Mouse (Mus musculus): ENCODE data around the gene Impdh2. TPM values are rescaled to one million over a fixed set of nuclear protein-coding genes. Genes with fewer than 3 reads are reported as not detected.

Impdh2 gene
- polyA plus RNA-seq (2012; rRNA removed), result 160 and 200 TPM in 2 replicates

- Histone ChIP-seq H3K27ac (ENCODE audit: control insufficient read depth, insufficient read depth, low read length) (no peak within 1 kb of the TSS), H3K4me1 (replicated peaks; ENCODE audit: control insufficient read depth, insufficient read depth, low read length) (peaks cover 6% of the 10 kb centered on the region), H3K36me3 (ENCODE audit: control insufficient read depth, insufficient read depth, low read length) (peaks cover 37% of the 10 kb centered on the region), H3K27me3 (ENCODE audit: control insufficient read depth, insufficient read depth, low read length) (no peaks in the 10 kb centered on the region), H3K4me3 (ENCODE audit: control insufficient read depth, insufficient read depth, low read length) (peak within 1 kb of the TSS; percentile 53)
- peak; percentile 92 for DNase-seq
- TF ChIP-seq POLR2A (IDR thresholded peaks at IDR 0.05; ENCODE audit: control insufficient read depth, extremely low read depth, insufficient read depth, low read length, poor library complexity), result peak; percentile 94
- TF ChIP-seq CTCF (IDR thresholded peaks at IDR 0.05; ENCODE audit: borderline replicate concordance, control insufficient read depth, extremely low read depth, insufficient read depth, low read length, poor library complexity), result peak; percentile 33; the same call in 1 of the 2 replicates
- under 1% methylated on average over 53 of the region's 53 CpGs for WGBS
Observed at GRCm38 (mm10) chr9:108560227-108560841, at the start of gene Impdh2. Gene Impdh2 (plus strand): TSS chr9:108560286.

- DNase-seq, result peak; percentile 96
- Histone ChIP-seq H3K36me3 (ENCODE audit: control insufficient read depth, insufficient read depth, low read length) (peaks cover 35% of the 10 kb centered on the region; the same call in 1 of the 2 replicates), H3K27me3 (ENCODE audit: control insufficient read depth, insufficient read depth, low read length) (no peaks in the 10 kb centered on the region), H3K4me3 (ENCODE audit: control insufficient read depth, insufficient read depth, low read length) (peak within 1 kb of the TSS; percentile 76), H3K27ac (ENCODE audit: control insufficient read depth, insufficient read depth, low read length) (peak within 1 kb of the TSS; percentile 75), H3K4me1 (replicated peaks; ENCODE audit: control insufficient read depth, insufficient read depth, low read length) (peaks cover 5% of the 10 kb centered on the region; the same call in 1 of the 2 replicates)
- 2% methylated on average over 55 of the region's 55 CpGs for WGBS
- TF ChIP-seq CTCF (IDR thresholded peaks at IDR 0.05; ENCODE audit: borderline replicate concordance, control insufficient read depth, extremely low read depth, insufficient read depth, low read length, poor library complexity), result peak; percentile 52; the same call in 1 of the 2 replicates
- peak; percentile 83 for TF ChIP-seq POLR2A (IDR thresholded peaks at IDR 0.05; ENCODE audit: control insufficient read depth, extremely low read depth, insufficient read depth, low read length, poor library complexity)
Observed at GRCm38 (mm10) chr9:108516380-108517251, 43.5 kb upstream of the Impdh2 start, which contains the start of gene Qrich1. Gene Qrich1 (plus strand): TSS chr9:108516806.

DNA sequence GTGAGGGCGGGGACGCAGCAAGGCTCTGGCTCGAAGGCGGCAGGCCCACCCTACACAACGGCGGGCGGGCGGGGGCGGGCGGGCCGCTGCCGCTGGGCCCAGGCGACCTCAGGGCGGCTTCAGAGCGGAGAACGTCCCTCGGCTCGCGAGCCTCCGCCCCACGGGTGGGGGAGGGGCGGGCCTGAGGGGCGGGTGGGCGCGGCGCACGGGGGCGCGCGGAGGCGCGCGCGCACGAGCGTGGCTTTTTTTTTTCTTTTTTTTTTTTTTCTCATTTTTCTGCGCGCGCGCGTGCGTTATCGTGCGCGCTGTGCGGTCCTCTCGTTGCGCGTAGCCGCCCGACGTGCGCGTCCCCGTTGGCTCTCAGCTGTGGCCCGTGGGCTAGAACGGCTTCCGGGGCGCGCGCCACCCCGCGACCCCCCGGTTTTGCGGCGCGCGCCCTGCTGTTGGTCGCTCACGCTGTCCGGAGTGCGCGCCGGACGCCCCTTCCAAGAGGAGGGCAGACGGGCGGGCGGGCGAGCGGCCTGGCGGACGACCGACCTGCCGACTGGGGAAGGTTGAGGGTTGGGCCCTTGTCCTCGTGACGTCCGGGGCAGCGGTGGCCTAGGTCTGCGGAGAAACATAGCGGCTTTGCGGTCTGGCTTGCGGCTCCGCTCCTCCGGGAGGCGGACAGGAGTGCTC, 42.7 kb upstream of the Impdh2 start:
- H3K4me1 ChIP-seq (replicated peaks; ENCODE audit: control insufficient read depth, insufficient read depth, low read length), result peaks cover 5% of the 10 kb centered on the region; the same call in 1 of the 2 replicates
- DNase-seq, result peak; percentile 89
- H3K36me3 ChIP-seq (ENCODE audit: control insufficient read depth, insufficient read depth, low read length), result peaks cover 27% of the 10 kb centered on the region; the same call in 1 of the 2 replicates
- no peaks in the 10 kb centered on the region for H3K27me3 ChIP-seq (ENCODE audit: control insufficient read depth, insufficient read depth, low read length)
- H3K27ac ChIP-seq (ENCODE audit: control insufficient read depth, insufficient read depth, low read length), result peak overlapping the region; percentile 75
- no peak for TF ChIP-seq CTCF (IDR thresholded peaks at IDR 0.05; ENCODE audit: borderline replicate concordance, control insufficient read depth, extremely low read depth, insufficient read depth, low read length, poor library complexity)
- no peak for TF ChIP-seq POLR2A (IDR thresholded peaks at IDR 0.05; ENCODE audit: control insufficient read depth, extremely low read depth, insufficient read depth, low read length, poor library complexity)
- peak overlapping the region; percentile 76 for H3K4me3 ChIP-seq (ENCODE audit: control insufficient read depth, insufficient read depth, low read length)
- WGBS, result under 1% methylated on average over 86 of the region's 95 CpGs

- Histone ChIP-seq H3K27ac (ENCODE audit: control insufficient read depth, insufficient read depth, low read length) (peak overlapping the region; percentile 75), H3K4me1 (replicated peaks; ENCODE audit: control insufficient read depth, insufficient read depth, low read length) (peaks cover 5% of the 10 kb centered on the region; the same call in 1 of the 2 replicates), H3K4me3 (ENCODE audit: control insufficient read depth, insufficient read depth, low read length) (peak overlapping the region; percentile 76), H3K36me3 (ENCODE audit: control insufficient read depth, insufficient read depth, low read length) (peaks cover 22% of the 10 kb centered on the region; the same call in 1 of the 2 replicates), H3K27me3 (ENCODE audit: control insufficient read depth, insufficient read depth, low read length) (no peaks in the 10 kb centered on the region)
- WGBS, result under 1% methylated on average over 13 of the region's 13 CpGs
- TF ChIP-seq CTCF (IDR thresholded peaks at IDR 0.05; ENCODE audit: borderline replicate concordance, control insufficient read depth, extremely low read depth, insufficient read depth, low read length, poor library complexity), result no peak
- no peak for TF ChIP-seq POLR2A (IDR thresholded peaks at IDR 0.05; ENCODE audit: control insufficient read depth, extremely low read depth, insufficient read depth, low read length, poor library complexity)
- no peak for DNase-seq
Observed at GRCm38 (mm10) chr9:108517931-108518332, 42.2 kb upstream of the Impdh2 start.

DNA sequence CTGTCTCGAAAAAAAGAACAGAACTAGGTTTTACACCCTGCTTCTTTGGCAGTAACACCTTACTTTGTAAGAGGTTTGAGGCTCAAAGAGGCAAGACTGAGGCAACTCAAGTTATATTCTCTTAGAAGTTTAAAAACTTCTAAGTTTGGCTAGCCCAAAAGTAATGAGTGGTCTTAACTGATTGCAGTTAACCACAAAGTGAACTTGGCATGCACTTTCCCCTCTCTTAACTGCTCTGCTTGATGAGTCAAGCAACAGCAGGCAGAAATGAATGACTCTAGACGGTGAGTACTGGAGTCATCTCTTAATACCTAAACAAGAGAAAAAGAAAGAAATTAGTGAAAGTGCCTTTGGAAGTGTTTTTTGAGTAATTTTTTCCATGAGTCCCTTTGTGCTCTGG, 38.5 kb upstream of the Impdh2 start:
- no peak for DNase-seq
- no peak overlapping the region for H3K27ac ChIP-seq (ENCODE audit: control insufficient read depth, insufficient read depth, low read length)

GRCm38 (mm10) chr9:108523341-108523740, 36.7 kb upstream of the Impdh2 start:
- Histone ChIP-seq H3K4me3 (ENCODE audit: control insufficient read depth, insufficient read depth, low read length) (no peak overlapping the region), H3K27me3 (ENCODE audit: control insufficient read depth, insufficient read depth, low read length) (no peaks in the 10 kb centered on the region), H3K27ac (ENCODE audit: control insufficient read depth, insufficient read depth, low read length) (no peak overlapping the region), H3K36me3 (ENCODE audit: control insufficient read depth, insufficient read depth, low read length) (peaks cover 5% of the 10 kb centered on the region), H3K4me1 (replicated peaks; ENCODE audit: control insufficient read depth, insufficient read depth, low read length) (no peaks in the 10 kb centered on the region)
- DNase-seq, result no peak
- WGBS, result 97% methylated on average over 4 of the region's 4 CpGs
- TF ChIP-seq CTCF (IDR thresholded peaks at IDR 0.05; ENCODE audit: borderline replicate concordance, control insufficient read depth, extremely low read depth, insufficient read depth, low read length, poor library complexity) (no peak), POLR2A (IDR thresholded peaks at IDR 0.05; ENCODE audit: control insufficient read depth, extremely low read depth, insufficient read depth, low read length, poor library complexity) (no peak)

More for the DNA sequence above, 38.5 kb upstream of the Impdh2 start:
- WGBS, result 78% methylated on average over 2 of the region's 2 CpGs
- Histone ChIP-seq H3K36me3 (ENCODE audit: control insufficient read depth, insufficient read depth, low read length) (no peaks in the 10 kb centered on the region; the same call in 1 of the 2 replicates), H3K27me3 (ENCODE audit: control insufficient read depth, insufficient read depth, low read length) (no peaks in the 10 kb centered on the region), H3K4me1 (replicated peaks; ENCODE audit: control insufficient read depth, insufficient read depth, low read length) (no peaks in the 10 kb centered on the region), H3K4me3 (ENCODE audit: control insufficient read depth, insufficient read depth, low read length) (no peak overlapping the region)
- no peak for TF ChIP-seq CTCF (IDR thresholded peaks at IDR 0.05; ENCODE audit: borderline replicate concordance, control insufficient read depth, extremely low read depth, insufficient read depth, low read length, poor library complexity)
- TF ChIP-seq POLR2A (IDR thresholded peaks at IDR 0.05; ENCODE audit: control insufficient read depth, extremely low read depth, insufficient read depth, low read length, poor library complexity), result no peak
